Mouse (Mus musculus): ENCODE results near the gene Inpp5a.

Inpp5a gene

GRCm38 (mm10) chr7:139377381-139377780 is 11.5 kb upstream of the Inpp5a start:
- DNase-seq, result no peak

DNA sequence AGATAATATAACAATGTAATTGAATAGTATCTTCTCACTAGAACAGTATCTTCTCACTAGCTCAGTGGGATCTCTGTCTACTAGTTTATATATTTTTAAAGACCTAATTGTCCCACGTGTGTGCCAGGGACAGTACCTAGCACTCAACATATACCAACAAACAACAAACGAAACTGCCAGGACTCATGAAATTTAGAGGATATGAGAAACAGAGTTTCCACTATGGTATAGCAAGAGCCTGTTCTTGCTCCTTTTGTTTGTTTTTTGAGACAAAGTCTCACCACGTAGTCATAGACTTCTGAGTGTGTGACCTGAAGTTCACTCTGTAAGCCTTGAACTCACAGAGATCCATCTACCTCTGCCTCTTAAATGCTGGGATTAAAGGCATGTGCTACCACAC is 10.6 kb upstream of the Inpp5a start:
- no peak for DNase-seq

GRCm38 (mm10) chr7:139379745-139380144 is 9.2 kb upstream of the Inpp5a start:
- DNase-seq, result no peak

DNA sequence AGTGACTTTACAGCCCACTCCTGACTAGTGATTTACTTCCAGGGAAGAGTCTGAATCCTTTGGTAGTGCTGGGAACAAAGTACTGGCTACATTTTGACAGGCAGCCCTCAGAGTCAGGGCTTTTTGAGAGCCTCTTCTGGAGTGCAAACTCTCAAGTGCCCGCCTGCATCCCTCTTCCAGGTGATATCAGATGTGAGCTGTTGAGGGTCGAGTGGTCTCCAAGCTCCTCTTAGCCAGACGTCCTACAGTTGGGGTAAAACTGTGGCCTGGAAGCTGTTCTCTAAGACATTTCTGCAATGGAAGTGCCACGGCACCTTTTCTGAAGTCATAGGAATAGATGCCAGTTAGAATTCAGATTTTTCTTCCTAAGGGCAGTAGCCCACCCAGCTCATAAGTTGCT is 8.7 kb upstream of the Inpp5a start:
- no peak for DNase-seq

- DNase-seq, result no peak
Observed at GRCm38 (mm10) chr7:139381877-139382276, 7.0 kb upstream of the Inpp5a start.

DNA sequence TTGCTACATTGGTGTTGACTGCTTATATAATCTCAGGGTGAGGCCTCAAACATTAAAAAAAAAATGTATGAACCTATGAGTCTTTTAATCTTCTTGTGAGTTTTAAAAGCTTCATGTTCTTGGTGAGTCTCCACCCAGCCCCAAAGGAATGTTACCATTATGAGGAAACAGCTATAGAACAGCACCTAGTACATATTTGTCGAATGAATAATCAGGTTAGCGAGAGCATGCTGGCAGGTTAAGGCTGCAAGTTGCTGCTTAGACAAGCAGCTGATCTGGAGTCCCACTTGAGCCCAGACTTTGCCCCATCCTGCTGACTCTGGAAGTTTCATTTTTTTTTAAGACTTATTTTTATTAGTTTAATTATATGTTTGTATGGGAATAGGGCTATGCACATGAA is 6.1 kb upstream of the Inpp5a start:
- DNase-seq, result no peak

DNA sequence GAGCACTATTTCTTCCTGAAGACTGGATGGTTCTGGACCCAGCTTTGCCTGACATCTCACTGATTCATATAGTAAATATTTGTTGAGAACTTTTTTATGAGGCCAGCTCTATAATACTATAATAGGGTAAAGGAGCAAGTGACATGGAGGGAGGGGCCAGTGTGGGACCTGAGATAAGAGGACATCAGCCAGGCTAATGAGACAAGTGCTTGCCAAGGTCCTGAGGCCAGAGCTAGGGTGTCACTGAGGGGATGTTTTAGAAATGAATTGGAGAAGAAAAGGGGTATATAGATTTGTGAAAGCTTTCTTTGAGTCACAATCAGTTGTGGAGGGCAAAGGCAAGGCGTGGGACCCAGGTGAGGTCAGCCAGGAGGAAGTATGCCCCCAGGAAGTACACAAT is 4.4 kb upstream of the Inpp5a start:
- no peak for DNase-seq

DNA sequence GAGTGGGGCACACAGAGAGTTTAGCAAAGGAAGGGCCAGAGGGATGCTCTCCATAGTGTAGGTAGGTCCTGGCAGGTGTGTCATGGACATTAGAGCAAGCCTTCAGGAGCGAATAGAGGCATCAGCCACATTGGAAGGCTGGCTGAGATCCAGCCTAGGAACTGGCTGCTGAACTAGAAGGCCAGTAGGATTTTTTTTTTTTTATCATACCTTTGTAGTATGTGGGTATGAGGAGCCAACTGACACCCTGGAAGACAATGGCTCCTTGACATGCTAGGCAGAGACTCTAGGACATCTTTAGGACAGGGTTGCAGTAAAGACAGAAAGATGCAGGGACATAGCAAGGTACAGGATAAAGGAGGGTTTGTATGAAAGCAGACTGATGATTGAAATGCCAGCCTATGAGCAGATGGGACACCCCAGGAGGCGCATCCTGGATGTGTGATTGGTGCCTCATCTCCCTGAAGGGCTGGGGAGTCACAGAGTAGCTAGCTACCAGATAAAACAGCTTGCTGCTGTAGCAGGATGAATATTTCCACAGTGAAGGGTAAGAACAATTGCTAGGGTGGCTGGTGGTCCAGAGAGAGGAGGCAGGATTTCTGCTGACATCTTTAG is 3.9 kb upstream of the Inpp5a start:
- no peak for DNase-seq

GRCm38 (mm10) chr7:139386933-139387690 is 1.8 kb upstream of the Inpp5a start:
- DNase-seq, result no peak

GRCm38 (mm10) chr7:139387921-139388669 is 814 bp upstream of the Inpp5a start:
- no peak for DNase-seq

- DNase-seq, result no peak
Observed at GRCm38 (mm10) chr7:139389213-139389761, 378 bp downstream of the Inpp5a start.

- DNase-seq, result peak; percentile 36
Observed at GRCm38 (mm10) chr7:139390380-139390779, 1.5 kb downstream of the Inpp5a start.

DNA sequence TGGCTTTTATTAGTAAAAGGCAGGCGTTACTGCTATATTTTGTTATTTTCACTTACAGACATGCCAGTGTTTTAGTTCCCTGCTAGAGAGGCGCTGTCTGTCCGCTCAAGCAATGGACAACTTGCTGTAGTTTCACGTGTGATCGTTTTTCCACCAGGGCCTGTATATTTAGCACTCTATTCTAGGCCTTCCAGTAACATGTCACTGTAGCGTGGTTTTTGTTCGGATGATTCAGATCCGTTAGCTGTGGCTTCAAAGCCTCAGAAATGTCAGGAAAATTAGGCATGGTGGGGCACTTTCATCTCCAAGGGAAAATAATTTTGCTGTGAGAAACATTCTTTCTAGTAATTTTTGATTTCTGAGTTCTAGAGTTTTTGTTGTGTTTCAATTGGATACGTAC is 2.0 kb downstream of the Inpp5a start:
- peak; percentile 26 for DNase-seq

DNA sequence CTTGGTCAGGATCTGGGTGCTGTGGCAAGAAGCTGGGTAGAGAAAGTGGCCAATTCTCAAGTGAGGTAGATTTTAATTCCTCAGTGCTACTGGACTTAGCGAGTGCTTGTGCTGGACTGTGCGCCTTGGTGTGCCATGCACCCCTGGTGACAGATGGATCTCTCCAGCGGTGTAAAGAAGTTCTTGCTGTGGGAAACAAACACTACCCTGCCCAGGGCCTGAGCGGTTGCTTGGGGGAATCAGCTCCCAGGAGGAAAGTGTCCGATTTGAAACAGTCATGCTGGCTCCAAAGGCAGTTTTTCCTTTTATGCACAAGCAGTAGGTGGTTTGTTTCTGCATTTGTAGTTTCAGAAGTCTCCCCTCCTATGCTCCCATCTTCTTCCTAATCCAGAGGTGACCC is 2.8 kb downstream of the Inpp5a start:
- DNase-seq, result no peak

DNA sequence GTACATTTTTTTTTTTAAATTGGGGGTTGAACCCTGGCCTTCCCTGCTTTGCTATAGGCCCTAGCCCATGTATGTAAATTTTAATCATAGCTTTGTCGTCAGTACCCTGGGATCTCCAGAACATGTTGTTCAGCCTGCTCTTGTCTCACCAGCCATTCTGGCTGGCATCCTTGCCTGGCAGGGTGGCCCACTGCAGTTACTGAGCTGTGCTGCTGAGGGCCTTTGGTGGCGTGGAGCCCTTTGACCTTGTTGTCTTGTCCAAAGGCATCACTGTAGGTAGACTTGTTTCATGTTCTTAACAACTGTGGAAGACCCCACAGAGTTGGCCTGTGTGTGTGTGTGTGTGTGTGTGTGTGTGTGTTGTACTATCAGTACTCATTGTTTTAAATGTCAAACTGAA is 3.2 kb downstream of the Inpp5a start:
- DNase-seq, result no peak

- DNase-seq, result no peak
Observed at GRCm38 (mm10) chr7:139392691-139393235, 3.9 kb downstream of the Inpp5a start.

DNA sequence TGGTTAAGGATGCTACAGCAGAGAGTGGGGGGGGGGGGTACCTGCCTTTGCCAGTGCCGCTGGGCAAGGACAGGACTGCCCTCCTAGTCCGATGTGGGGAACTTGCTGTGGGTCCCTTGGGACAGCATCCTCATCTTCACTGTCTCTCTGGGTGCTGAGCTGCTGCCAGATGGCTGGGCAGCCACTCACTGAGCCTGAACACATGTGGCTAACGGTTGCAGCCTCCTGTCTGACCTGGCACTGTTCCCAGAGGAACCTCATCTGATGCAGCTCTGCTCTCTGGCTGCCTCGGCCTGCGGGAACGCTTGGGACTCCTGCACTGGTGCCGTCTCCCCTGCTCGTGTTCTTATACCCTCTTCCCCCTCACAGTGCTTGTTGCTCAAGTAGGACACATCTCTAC is 8.6 kb downstream of the Inpp5a start:
- DNase-seq, result peak; percentile 46

GRCm38 (mm10) chr7:139398111-139398510 is 9.2 kb downstream of the Inpp5a start:
- no peak for DNase-seq

- no peak for DNase-seq
Observed at GRCm38 (mm10) chr7:139398530-139399021, 9.7 kb downstream of the Inpp5a start.

- no peak for DNase-seq
Observed at GRCm38 (mm10) chr7:139399572-139399971, 10.7 kb downstream of the Inpp5a start.

DNA sequence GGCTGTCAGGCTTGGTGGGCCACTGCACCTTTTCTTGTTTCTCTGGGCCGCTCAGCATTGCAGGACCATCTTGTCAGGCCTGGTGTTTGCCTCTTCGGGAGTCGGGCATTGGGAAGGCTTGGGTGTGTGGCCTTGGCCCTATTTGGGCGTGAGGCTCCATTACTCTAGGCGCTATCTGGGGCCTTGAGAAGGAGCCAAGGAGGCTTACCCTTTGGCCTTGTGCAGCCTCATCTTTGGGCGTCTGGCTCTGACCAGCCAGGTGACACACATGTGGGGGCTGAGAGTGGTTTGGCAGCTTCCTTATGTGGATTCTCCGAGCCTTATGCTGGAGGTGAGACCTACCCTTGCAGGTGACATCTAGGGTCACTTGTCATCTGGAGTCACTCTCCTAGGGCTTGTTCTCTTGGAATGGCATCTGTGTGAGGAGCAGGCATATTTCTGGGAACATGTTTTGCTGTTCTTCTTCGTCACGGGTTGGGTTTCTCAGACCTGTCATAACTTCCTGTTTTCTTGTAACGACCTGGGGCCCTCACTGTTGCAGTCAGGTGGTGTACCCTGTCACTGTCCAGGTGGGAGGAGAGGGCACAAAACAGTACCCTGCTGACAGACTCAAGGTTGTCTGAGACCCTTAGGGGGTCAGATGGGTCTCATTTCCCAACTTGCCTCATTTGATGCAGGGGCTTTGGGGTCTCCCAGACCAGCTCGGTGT is 11.2 kb downstream of the Inpp5a start:
- DNase-seq, result no peak

DNA sequence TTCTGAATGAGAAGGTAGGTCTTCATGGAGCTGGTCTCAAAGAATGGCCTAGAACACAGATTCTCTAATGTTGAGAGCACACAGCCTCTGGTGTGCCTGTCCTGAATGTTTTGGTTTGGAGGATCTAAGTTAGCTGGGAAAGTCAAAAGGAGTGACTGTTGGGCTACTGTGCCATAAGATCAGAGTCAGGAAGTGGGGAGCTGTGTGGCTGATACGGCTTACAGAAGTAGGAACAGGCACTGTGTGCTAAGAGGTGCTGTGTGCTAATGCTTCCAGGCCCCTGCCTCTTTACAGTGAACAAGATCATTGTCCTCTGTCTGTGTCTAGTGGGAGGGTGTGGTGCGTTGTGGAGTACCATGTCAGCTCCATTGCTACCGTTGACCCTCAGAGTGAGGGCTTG is 12.0 kb downstream of the Inpp5a start:
- no peak for DNase-seq

- no peak for DNase-seq
Observed at GRCm38 (mm10) chr7:139401791-139402190, 12.9 kb downstream of the Inpp5a start.

Data from right cerebral cortex, adult 18-20 months (tissue).